Mouse (Mus musculus): ENCODE measurements around the gene Erg.

Erg gene

GRCm38 (mm10) chr16:95353838-95354237, 232.6 kb downstream of the Erg start:
- no peak for DNase-seq (ENCODE audit: low spot score in 2 of 2)

GRCm38 (mm10) chr16:95352266-95352665, 234.1 kb downstream of the Erg start:
- DNase-seq (ENCODE audit: low spot score in 2 of 2) = no peak

GRCm38 (mm10) chr16:95350499-95350898, 235.9 kb downstream of the Erg start:
- peak; percentile 49 to 75 for DNase-seq (ENCODE audit: low spot score in 2 of 2)

GRCm38 (mm10) chr16:95349745-95350144, 236.6 kb downstream of the Erg start:
- no peak for DNase-seq (ENCODE audit: low spot score in 2 of 2)

GRCm38 (mm10) chr16:95349344-95349743, 237.0 kb downstream of the Erg start:
- DNase-seq (ENCODE audit: low spot score in 2 of 2) = no peak

GRCm38 (mm10) chr16:95348555-95348954, 237.8 kb downstream of the Erg start:
- DNase-seq (ENCODE audit: low spot score in 2 of 2) = no peak

- no peak for DNase-seq (ENCODE audit: low spot score in 2 of 2)
Measured at GRCm38 (mm10) chr16:95347202-95347601, 239.2 kb downstream of the Erg start.

GRCm38 (mm10) chr16:95345882-95346281, 240.5 kb downstream of the Erg start:
- peak; percentile 83 to 87 for DNase-seq (ENCODE audit: low spot score in 2 of 2)

- DNase-seq (ENCODE audit: low spot score in 2 of 2) = no peak
Measured at GRCm38 (mm10) chr16:95344961-95345360, 241.4 kb downstream of the Erg start.

GRCm38 (mm10) chr16:95342030-95342429, 244.4 kb downstream of the Erg start:
- no peak for DNase-seq (ENCODE audit: low spot score in 2 of 2)

GRCm38 (mm10) chr16:95340885-95341791, 245.3 kb downstream of the Erg start:
- DNase-seq (ENCODE audit: low spot score in 2 of 2) = peak; percentile 88 to 89

GRCm38 (mm10) chr16:95332159-95332558, 254.2 kb downstream of the Erg start:
- no peak for DNase-seq (ENCODE audit: low spot score in 2 of 2)

GRCm38 (mm10) chr16:95321945-95322625, 264.3 kb downstream of the Erg start:
- no peak for DNase-seq (ENCODE audit: low spot score in 2 of 2)
